Mouse (Mus musculus): ENCODE data around the gene Tgm2. TPM values are rescaled to one million over a fixed set of nuclear protein-coding genes. Genes with fewer than 3 reads are reported as not detected.
A peak's percentile ranks its signal among the peaks of the same experiment; 100 is the strongest.

Tgm2 gene
- total RNA-seq, 1 experiment = 25.0 TPM

DNA sequence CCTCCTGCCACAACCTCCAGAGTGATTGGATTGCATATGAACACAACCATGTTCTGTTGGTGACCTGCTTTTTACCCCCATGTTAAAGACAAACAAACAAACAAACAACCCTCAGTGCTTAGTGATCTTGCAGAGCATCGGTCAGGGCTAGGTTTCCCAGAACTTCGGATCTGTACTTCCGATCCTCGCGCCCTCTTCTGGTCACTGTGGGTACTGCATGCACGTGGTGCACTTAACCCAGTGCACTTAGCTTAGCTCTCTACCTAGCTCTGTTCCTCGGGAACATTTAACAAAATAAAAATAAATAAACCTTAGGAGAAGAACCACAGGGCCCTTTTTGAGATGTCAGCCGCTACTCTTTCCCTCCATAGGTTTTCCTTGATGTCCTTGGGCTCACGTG lies 34.6 kb upstream of the Tgm2 start:
- DNase-seq (ENCODE audit: low read depth, low spot score) = peak; percentile 78
- in situ Hi-C loops (cut with MboI; ENCODE audit: low sequenced_read_pairs in 2 of 2, unreplicated experiment in 2 of 2) = no loop called here
- H3K4me3 ChIP-seq (ENCODE audit: insufficient read depth in 1 of 2, low read depth in 1 of 2, low read length in 2 of 2, poor library complexity in 1 of 2, severe bottlenecking in 1 of 2) = no peak overlapping the region
- H3K9me3 ChIP-seq (ENCODE audit: control insufficient read depth, insufficient read depth, low read depth, low read length) = no peaks in the 10 kb centered on the region
- H3K9ac ChIP-seq (ENCODE audit: insufficient read depth, low read depth, low read length, poor library complexity, severe bottlenecking) = no peak overlapping the region
- no peak overlapping the region for H3K27ac ChIP-seq (ENCODE audit: insufficient read depth, low read depth, low read length, poor library complexity, severe bottlenecking)
- H3K36me3 ChIP-seq (ENCODE audit: control insufficient read depth, insufficient read depth, low read length, poor library complexity, severe bottlenecking) = no peaks in the 10 kb centered on the region
- H3K4me1 ChIP-seq (ENCODE audit: control insufficient read depth in 2 of 2, insufficient read depth in 2 of 2, low read length in 2 of 2, poor library complexity in 1 of 2) = peaks cover 9 to 25% of the 10 kb centered on the region in 2 experiments
- TF ChIP-seq MAFK (IDR thresholded peaks at IDR 0.05; ENCODE audit: insufficient read depth, low read depth, low read length) (no peak), ZC3H11A (IDR thresholded peaks at IDR 0.05; ENCODE audit: borderline replicate concordance, low read depth, low read length) (0 out of 2 replicates have a peak, but pooled peaks have one; percentile 35), CHD2 (IDR thresholded peaks at IDR 0.05; ENCODE audit: low read depth, low read length) (no peak), HCFC1 (IDR thresholded peaks at IDR 0.05; ENCODE audit: borderline replicate concordance, insufficient read depth, low read length) (no peak), ZNF384 (IDR thresholded peaks at IDR 0.05; ENCODE audit: low read depth, low read length) (no peak)

DNA sequence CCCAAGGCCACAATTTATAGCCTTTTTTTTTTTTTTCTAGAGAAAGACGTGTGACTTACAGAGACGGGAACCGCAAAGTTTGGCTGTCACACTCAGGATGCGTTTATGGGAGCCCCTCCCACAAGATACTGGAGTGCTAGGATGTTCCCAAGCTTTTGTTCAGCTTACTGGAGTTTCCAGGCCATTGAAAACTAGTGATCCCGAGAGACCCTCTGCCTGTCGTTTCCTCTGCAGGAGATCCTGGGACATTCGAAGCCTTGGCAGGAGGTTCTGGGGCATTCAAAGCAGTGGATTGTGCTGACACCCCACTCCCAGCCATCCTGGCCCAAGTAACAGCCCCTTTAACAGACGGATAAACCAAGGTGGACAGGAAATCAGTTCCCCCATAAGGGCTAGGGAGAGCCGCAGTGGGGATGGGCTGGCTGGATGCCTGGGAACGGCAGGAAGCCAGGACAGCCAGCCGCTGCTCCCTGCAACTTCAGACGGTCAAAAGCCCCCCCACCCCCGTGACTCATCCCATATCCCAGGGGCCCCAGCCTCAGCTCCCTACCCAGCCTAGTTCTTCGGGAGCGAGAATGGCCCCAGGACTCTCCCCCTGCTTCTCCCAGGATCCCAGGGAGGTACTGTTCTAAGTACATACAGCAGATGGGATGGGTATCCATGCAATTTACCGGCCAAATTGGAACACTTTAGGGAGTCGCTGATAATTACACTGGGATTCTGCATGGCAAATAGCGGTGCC lies 33.3 kb upstream of the Tgm2 start:
- no peak for DNase-seq (ENCODE audit: low read depth, low spot score)
- no peak overlapping the region for H3K27ac ChIP-seq (ENCODE audit: insufficient read depth, low read depth, low read length, poor library complexity, severe bottlenecking)
- no peaks in the 10 kb centered on the region for H3K9me3 ChIP-seq (ENCODE audit: control insufficient read depth, insufficient read depth, low read depth, low read length)
- H3K36me3 ChIP-seq (ENCODE audit: control insufficient read depth, insufficient read depth, low read length, poor library complexity, severe bottlenecking) = no peaks in the 10 kb centered on the region
- no peak overlapping the region for H3K4me3 ChIP-seq (ENCODE audit: insufficient read depth in 1 of 2, low read depth in 1 of 2, low read length in 2 of 2, poor library complexity in 1 of 2, severe bottlenecking in 1 of 2)
- H3K4me1 ChIP-seq (ENCODE audit: control insufficient read depth in 2 of 2, insufficient read depth in 2 of 2, low read length in 2 of 2, poor library complexity in 1 of 2) = peaks cover 9 to 25% of the 10 kb centered on the region in 2 experiments
- TF ChIP-seq ZNF384 (IDR thresholded peaks at IDR 0.05; ENCODE audit: low read depth, low read length) (0 out of 2 replicates have a peak, but pooled peaks have one; percentile 39), ZC3H11A (IDR thresholded peaks at IDR 0.05; ENCODE audit: borderline replicate concordance, low read depth, low read length) (no peak), HCFC1 (IDR thresholded peaks at IDR 0.05; ENCODE audit: borderline replicate concordance, insufficient read depth, low read length) (no peak), MAFK (IDR thresholded peaks at IDR 0.05; ENCODE audit: insufficient read depth, low read depth, low read length) (no peak)
- no peak overlapping the region for H3K9ac ChIP-seq (ENCODE audit: insufficient read depth, low read depth, low read length, poor library complexity, severe bottlenecking)
- in situ Hi-C loops (cut with MboI; ENCODE audit: low sequenced_read_pairs in 2 of 2, unreplicated experiment in 2 of 2) = no loop called here

DNA sequence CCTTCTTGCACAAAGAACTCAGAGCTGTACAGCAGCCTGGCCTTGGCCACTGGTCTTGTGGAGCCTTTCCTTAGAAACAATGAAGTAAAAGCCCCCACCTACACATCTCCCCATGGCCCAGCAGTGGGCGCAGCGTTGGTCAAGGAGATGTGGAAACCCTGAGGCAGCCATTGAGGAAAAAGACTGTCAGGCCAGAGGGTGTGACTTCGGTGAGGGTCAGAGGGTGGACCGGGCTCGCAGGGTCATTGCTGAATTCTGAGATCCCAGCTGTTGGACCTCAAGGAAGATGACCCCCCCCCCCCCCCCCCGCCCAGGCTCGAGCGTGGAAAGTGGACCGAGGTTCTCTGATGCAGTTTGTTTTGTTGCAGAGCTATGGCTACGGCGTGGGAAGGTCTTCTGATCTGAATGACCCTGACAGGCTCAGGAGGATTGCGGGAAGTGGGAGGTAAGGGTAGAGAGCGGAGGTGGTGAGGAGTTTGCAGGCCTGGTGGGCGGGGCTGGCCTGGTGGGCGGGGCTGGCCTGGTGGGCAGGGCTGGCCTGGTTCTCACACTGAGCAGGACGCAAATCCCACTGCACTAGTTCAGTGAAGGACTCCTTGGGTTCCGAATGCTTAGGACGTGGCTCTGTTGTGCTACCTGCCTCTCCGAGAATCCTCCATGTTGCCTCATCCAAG lies 32.6 kb upstream of the Tgm2 start:
- H3K9me3 ChIP-seq (ENCODE audit: control insufficient read depth, insufficient read depth, low read depth, low read length) = no peaks in the 10 kb centered on the region
- in situ Hi-C loops (cut with MboI; ENCODE audit: low sequenced_read_pairs in 2 of 2, unreplicated experiment in 2 of 2) = no loop called here

DNA sequence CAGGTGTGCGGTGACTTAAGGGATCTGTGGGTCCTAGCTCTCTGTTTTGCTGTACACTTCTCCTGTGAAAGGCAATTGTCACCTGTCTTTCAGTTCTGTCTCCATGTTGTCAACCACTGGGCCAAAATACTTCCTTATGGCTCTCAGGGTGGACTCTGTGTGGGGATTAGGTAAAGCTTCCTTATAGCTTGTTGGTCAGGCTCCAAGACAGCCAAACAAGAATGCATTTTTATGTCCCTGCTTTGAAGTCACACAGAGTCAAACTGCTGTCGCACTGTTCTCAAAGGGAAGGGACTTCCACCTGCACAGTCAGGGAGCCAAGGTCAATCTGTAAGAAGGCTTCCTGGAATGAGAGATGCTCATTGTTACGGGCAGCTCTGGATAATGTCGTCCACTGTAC lies 31.9 kb upstream of the Tgm2 start:
- in situ Hi-C loops (cut with MboI; ENCODE audit: low sequenced_read_pairs in 2 of 2, unreplicated experiment in 2 of 2) = no loop called here

More for the DNA sequence above, 32.6 kb upstream of the Tgm2 start:
- Histone ChIP-seq H3K36me3 (ENCODE audit: control insufficient read depth, insufficient read depth, low read length, poor library complexity, severe bottlenecking) (no peaks in the 10 kb centered on the region), H3K4me1 (ENCODE audit: control insufficient read depth in 2 of 2, insufficient read depth in 2 of 2, low read length in 2 of 2, poor library complexity in 1 of 2) (peaks cover 9 to 25% of the 10 kb centered on the region in 2 experiments), H3K4me3 (ENCODE audit: insufficient read depth in 1 of 2, low read depth in 1 of 2, low read length in 2 of 2, poor library complexity in 1 of 2, severe bottlenecking in 1 of 2) (no peak overlapping the region), H3K27ac (ENCODE audit: insufficient read depth, low read depth, low read length, poor library complexity, severe bottlenecking) (no peak overlapping the region), H3K9ac (ENCODE audit: insufficient read depth, low read depth, low read length, poor library complexity, severe bottlenecking) (no peak overlapping the region)
- TF ChIP-seq ZNF384 (IDR thresholded peaks at IDR 0.05; ENCODE audit: low read depth, low read length) (no peak), CHD2 (IDR thresholded peaks at IDR 0.05; ENCODE audit: low read depth, low read length) (no peak), MAFK (IDR thresholded peaks at IDR 0.05; ENCODE audit: insufficient read depth, low read depth, low read length) (no peak)
- DNase-seq (ENCODE audit: low read depth, low spot score) = peak; percentile 35

More for the DNA sequence above, 31.9 kb upstream of the Tgm2 start:
- Histone ChIP-seq H3K27ac (ENCODE audit: insufficient read depth, low read depth, low read length, poor library complexity, severe bottlenecking) (no peak overlapping the region), H3K9me3 (ENCODE audit: control insufficient read depth, insufficient read depth, low read depth, low read length) (no peaks in the 10 kb centered on the region), H3K4me1 (ENCODE audit: control insufficient read depth in 2 of 2, insufficient read depth in 2 of 2, low read length in 2 of 2, poor library complexity in 1 of 2) (peaks cover 9 to 25% of the 10 kb centered on the region in 2 experiments), H3K4me3 (ENCODE audit: insufficient read depth in 1 of 2, low read depth in 1 of 2, low read length in 2 of 2, poor library complexity in 1 of 2, severe bottlenecking in 1 of 2) (no peak overlapping the region), H3K36me3 (ENCODE audit: control insufficient read depth, insufficient read depth, low read length, poor library complexity, severe bottlenecking) (no peaks in the 10 kb centered on the region), H3K9ac (ENCODE audit: insufficient read depth, low read depth, low read length, poor library complexity, severe bottlenecking) (no peak overlapping the region)
- TF ChIP-seq CHD2 (IDR thresholded peaks at IDR 0.05; ENCODE audit: low read depth, low read length) = no peak
- TF ChIP-seq HCFC1 (IDR thresholded peaks at IDR 0.05; ENCODE audit: borderline replicate concordance, insufficient read depth, low read length) = no peak
- DNase-seq (ENCODE audit: low read depth, low spot score) = no peak
